Mouse (Mus musculus) spleen, embryonic (tissue): Measurements from ENCODE around the gene Fgf2.

Experiments used
- CTCF ChIA-PET: fragments of 350-600 bp; sonication (Branson Sonifier 250); formaldehyde crosslinking; loops from one replicate; lab custom pipeline; 2022; lab: Charles Lee

The Fgf2 gene

DNA sequence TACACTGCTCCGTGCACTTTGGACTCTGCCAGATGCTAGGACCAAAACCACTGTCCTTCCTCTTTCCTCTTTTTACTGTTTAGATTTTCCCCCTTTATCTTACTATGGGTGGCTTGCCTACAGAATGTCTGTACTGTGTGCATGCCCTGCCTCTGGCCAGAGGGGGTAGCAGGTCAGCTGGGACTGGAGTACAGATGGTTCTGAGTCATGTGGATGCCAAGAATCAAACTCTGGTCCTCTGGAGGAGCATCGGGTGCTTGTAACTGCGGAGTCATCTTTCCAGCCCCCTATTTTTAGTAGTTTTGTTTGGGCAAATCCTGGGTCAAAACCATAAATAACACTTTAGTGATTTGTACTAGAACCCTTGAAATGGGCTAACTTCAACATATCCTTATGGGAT, 65.3 kb downstream of the Fgf2 start:
- CTCF ChIA-PET, result interaction anchor here (1.1 kb wide), 1 partner anchor 9 kb away, joined by 4 read pairs; no protein-coding TSS in a partner anchor

DNA sequence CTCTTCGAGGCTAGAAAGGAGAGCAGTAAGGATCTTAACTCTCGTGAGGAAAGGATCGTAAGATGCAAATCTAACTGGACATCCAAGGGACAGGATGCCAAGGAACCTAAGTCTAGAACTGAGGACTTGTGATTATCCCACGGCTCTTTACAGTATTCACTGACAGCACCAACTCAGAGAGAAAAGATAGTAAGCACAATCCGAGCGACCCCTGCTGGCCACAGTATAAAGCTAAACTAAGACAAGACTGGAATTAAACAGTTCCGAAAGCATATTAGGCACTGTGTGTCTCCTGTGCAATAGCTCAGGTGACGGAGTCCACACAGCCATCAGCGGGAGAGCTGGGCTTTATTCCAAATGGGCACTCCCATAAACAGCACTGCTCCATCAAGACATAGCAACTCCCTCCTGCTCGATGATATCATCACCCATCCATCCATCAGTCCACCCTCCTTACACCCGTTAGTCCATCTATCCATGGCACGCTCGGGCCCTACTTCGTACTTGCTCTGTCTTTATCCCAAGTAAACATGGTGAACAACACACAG, 66.3 kb downstream of the Fgf2 start:
- CTCF ChIA-PET, result interaction anchor here (0.7 to 1.1 kb wide), 2 partner anchors 13 to 527 kb away, joined by 8 read pairs; no protein-coding TSS in a partner anchor

DNA sequence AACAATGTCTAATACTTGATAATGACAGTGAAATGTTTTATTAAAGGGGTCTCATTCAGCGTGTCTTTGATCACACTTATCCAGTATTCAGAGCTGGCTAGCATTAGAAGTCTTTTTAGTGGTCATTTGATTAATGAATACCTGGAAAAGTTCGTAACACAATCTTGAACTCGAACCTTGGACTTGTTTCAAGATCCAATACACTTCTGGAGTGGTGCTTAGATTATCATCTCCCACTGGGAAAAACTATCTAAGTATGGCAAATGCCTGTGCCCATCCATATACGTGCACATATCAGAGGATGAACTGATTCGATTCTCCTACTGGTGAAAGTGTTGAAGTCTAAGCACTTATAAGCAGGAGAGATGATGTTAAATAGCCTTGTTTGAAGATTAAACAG, 70.2 kb downstream of the Fgf2 start:
- CTCF ChIA-PET, result no interaction called here

- CTCF ChIA-PET, result no interaction called here
Measured at GRCm38 (mm10) chr3:37418961-37419457, 70.9 kb downstream of the Fgf2 start.

DNA sequence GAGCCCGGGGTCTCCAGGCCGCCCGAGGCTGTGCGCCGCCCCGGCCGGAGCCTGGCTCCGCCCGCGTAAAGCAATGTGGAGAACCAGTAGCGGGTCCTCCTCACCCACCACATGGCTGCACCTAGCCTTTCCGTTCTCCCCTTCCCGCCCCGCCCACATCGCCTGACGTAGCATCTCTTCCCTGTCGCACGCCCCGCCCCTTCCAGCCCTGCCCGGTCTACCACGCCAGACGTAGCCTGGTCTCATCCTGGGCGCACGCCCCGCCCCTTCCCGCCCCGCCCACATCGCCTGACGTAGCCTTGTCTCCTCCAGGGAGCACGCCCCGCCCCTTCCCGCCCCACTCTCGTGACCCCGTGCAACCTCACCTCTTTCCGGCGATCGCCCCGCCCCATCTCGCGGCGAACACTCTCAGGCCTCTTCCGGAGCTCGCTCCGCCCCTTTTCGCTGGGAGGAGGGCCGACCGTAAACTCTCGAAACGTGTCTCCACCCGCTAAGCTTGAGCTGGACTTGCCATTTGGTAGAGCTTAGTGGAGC, 71.4 kb downstream of the Fgf2 start, which contains the start of gene Spata5:
Gene Spata5, plus strand, starts transcription at position 439 of the 534 bp plus-strand sequence.
- CTCF ChIA-PET, result no interaction called here

DNA sequence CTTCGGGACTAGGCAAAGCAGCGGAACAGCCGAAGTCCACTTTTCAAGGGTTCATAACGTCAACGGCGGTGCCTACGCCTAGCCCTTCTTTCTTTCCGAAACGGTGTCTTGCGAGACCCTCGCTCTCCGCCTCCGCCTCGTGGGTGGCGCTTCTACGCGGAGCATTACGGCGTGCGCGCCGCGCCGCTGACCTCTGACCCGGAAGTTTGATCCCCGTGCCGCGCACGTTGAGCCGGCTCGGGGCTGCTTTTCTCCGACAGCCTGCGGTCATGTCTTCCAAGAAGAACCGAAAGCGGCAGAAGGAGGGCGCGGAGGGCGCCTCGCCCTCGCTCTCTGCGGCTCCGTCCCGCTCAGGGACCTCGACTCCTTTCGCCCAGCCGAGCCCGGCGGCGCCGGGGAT, 71.9 kb downstream of the Fgf2 start, which contains the start of gene Nudt6:
Gene Nudt6, minus strand, starts transcription at position 140 of the 400 bp plus-strand sequence.
- CTCF ChIA-PET, result no interaction called here

DNA sequence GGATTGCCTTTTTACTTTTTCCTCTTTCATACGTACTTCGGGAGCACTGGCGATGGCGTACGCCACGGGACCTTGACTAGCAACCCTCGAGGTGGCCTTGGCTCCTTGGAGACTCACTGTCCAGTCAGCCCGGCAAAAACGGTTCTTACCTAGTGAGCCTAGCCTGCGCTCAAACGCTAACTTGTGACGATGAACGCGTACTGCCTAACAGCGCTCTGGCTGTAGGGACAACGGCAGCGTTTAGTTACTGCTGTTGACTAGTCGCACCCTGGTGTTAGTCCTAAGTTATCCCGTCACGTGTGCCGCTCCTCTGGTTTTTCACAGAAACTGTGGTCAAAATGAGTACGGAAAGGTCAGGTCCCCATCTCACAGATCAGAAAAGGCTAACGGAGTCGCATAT, 72.5 kb downstream of the Fgf2 start:
- CTCF ChIA-PET, result no interaction called here

GRCm38 (mm10) chr3:37421179-37421578, 73.0 kb downstream of the Fgf2 start:
- CTCF ChIA-PET, result no interaction called here

GRCm38 (mm10) chr3:37426069-37426468, 77.9 kb downstream of the Fgf2 start:
- CTCF ChIA-PET, result interaction anchor here (0.7 kb wide), 1 partner anchor 783 kb away, joined by 5 read pairs; no protein-coding TSS in a partner anchor

GRCm38 (mm10) chr3:37430359-37430758, 82.2 kb downstream of the Fgf2 start:
- CTCF ChIA-PET, result no interaction called here

DNA sequence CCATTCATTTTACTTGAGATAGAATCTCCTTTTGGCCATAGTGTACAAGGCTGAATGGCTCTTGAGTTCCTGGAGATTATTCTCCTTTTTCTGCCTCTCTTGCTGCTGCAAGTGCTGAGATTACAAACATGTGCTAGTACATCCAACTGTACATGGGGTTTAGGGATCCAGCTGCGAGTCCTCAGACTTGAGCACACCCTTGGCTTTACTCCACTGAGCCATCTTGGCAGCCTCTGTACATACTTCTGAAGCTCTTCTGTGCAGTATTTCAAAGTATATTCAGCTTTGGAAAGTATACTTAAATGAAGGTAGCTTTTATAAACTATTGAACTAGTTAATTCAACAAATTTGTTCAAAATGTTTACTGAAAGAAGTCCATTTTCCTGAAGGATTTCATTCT, 91.6 kb downstream of the Fgf2 start:
- CTCF ChIA-PET, result interaction anchor here (0.6 kb wide), 1 partner anchor 128 kb away, joined by 3 read pairs; no protein-coding TSS in a partner anchor

GRCm38 (mm10) chr3:37443409-37443808, 95.3 kb downstream of the Fgf2 start:
- CTCF ChIA-PET, result no interaction called here

- CTCF ChIA-PET, result interaction anchor here (0.6 kb wide), 1 partner anchor 23 kb away, joined by 3 read pairs; no protein-coding TSS in a partner anchor
Measured at GRCm38 (mm10) chr3:37455992-37456391, 107.8 kb downstream of the Fgf2 start.
